Mouse (Mus musculus) neural tube, embryonic 14.5 days (tissue): Measurements from ENCODE around the gene Coq9. TPM values are rescaled to one million over a fixed set of nuclear protein-coding genes. Genes with fewer than 3 reads are reported as not detected.
A peak's percentile ranks its signal among the peaks of the same experiment; 100 is the strongest.

ENCODE experiments used
- ATAC-seq: fragments of 200-750 bp; cut with Nextera tagmentation; 2 replicates; pipeline ENCODE4 v1.8.0; 2017; ENCODE audit warnings: low read depth, mild to moderate bottlenecking, moderate TSS enrichment, moderate library complexity
- H3K27ac ChIP-seq: fragments of 300-500 bp; sonication (generic); 2 replicates; pipeline ENCODE4 v1.5.1; 2014; ENCODE audit warnings: low read depth, mild to moderate bottlenecking, control low read depth, low read length, moderate library complexity, mixed read lengths
- H3K27me3 ChIP-seq: fragments of 300-500 bp; sonication (generic); 2 replicates; pipeline ENCODE4 v1.6.1; 2014; ENCODE audit warnings: low read length; ENCODE audit not compliant: control insufficient read depth, insufficient read depth
- H3K36me3 ChIP-seq: fragments of 300-500 bp; sonication (generic); 2 replicates; pipeline ENCODE4 v1.6.1; 2014; ENCODE audit warnings: low read length, mixed read lengths; ENCODE audit not compliant: control insufficient read depth, insufficient read depth
- H3K4me1 ChIP-seq: fragments of 300-500 bp; sonication (generic); 2 replicates; pipeline ENCODE4 v1.6.1; 2014; ENCODE audit warnings: low read length; ENCODE audit not compliant: control insufficient read depth, insufficient read depth
- H3K4me2 ChIP-seq: fragments of 300-500 bp; sonication (generic); 2 replicates; pipeline ENCODE4 v1.6.1; 2014; ENCODE audit warnings: mild to moderate bottlenecking, low read depth, low read length, control low read depth
- H3K4me3 ChIP-seq: fragments of 300-500 bp; sonication (generic); 2 replicates; pipeline ENCODE4 v1.5.1; 2014; ENCODE audit warnings: low read depth, low read length, control low read depth, mixed read lengths
- H3K9ac ChIP-seq: fragments of 300-500 bp; sonication (generic); replicated peaks from 2 replicates; pipeline ENCODE4 v1.6.1; 2014; ENCODE audit warnings: low read depth, mild to moderate bottlenecking, control low read depth, low read length, mixed read lengths
- H3K9me3 ChIP-seq: fragments of 300-500 bp; sonication (generic); 2 replicates; pipeline ENCODE4 v1.6.1; 2016; ENCODE audit warnings: low read length; ENCODE audit not compliant: control insufficient read depth
- WGBS: fragments of 180-500 bp; shearing (Covaris S2); extraction: QIAGEN DNeasy Blood & Tissue Kit; methylation state at CpG from one replicate; pipeline ENCODE4 v1.1.7; 2014; 5-methylcytosine and 5-hydroxymethylcytosine counted together
- polyA plus RNA-seq: library from polyadenylated mRNA; unstranded; fragments of >200 nt; fragmentation: Nextera tagmentation; extraction: Ambion mirVana; gene quantifications from 2 replicates; pipeline ENCODE4 v1.2.1, GENCODE M21; 2014

Coq9 gene
- polyA plus RNA-seq, 1 experiment from 2014 or later, result 67.1 TPM

DNA sequence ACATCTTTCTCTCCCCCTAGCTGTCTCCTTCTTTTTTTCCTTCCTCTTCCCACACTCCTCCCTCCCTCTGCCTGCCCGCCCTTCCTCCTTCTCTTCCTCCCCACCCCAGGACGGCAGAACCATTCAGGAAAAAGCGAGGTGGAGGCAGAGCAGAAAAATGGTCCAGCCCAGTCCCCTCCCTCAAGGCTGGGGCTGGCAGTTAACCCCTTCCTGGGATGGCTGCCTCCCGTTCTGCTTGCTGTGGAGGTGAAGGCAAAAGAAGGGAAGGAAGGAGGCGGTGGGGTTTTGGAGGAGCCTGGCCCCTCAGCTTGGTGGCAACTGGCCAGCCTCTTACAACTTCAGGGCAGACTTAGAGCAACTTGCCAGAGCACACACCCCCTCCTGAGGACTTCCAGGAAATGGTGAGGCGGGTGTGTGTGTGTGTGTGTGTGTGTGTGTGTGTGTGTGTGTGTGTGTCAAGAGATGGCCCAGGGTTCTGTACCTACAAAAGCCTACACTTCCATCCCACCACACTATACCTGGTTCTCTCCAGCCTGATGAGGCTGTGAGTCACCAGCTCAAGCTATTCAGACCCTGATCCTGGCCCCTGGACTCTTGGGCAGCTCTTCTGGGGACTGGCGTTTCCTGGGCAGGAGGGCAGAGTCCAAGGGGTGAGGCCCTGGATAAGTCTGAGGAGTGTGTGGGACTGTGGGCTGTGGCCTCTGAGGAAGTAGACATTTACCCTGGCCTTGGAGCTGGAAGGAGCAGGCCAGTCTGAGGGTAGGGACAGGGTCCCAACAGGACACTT lies 33.2 kb downstream of the Coq9 start:
- H3K27ac ChIP-seq, result peak overlapping the region; percentile 25
- ATAC-seq, result peak; percentile 81
- peak overlapping the region; percentile 59 for H3K4me3 ChIP-seq
- H3K4me2 ChIP-seq, result peak overlapping the region; percentile 75
- no peaks in the 10 kb centered on the region for H3K9me3 ChIP-seq
- H3K4me1 ChIP-seq, result peaks cover 26% of the 10 kb centered on the region
- peaks cover 10% of the 10 kb centered on the region for H3K27me3 ChIP-seq
- peaks cover under 1% of the 10 kb centered on the region; the same call in 1 of the 2 replicates for H3K36me3 ChIP-seq
- WGBS, result 9% methylated on average over 6 of the region's 7 CpGs
- H3K9ac ChIP-seq, result peak overlapping the region; percentile 72

DNA sequence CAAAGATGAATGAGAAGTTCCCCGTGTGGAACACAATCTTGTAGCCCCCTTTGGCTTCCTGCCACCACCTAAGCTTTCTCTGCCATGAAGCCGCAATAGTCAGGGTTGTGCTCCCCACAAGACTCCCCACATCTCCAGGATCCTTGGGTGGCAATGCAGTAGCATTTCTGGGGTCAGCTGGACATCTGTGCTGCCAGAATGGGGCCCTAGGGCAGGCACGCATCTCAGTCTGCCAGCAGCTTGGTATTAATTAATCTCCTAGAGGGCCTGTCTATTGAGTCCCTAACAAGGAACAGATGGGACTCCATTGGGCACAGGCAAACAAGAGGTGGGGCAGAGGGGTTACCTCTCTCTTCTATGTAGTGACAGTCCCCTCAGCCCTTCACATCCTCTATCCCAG lies 34.0 kb downstream of the Coq9 start:
- no peaks in the 10 kb centered on the region for H3K36me3 ChIP-seq
- no peak for ATAC-seq
- H3K27me3 ChIP-seq, result peaks cover 10% of the 10 kb centered on the region
- 33% methylated on average over 3 of the region's 3 CpGs for WGBS
- peaks cover 26% of the 10 kb centered on the region for H3K4me1 ChIP-seq
- no peak overlapping the region for H3K27ac ChIP-seq
- peak overlapping the region; percentile 16; the same call in 1 of the 2 replicates for H3K4me2 ChIP-seq
- no peak overlapping the region for H3K9ac ChIP-seq
- no peaks in the 10 kb centered on the region for H3K9me3 ChIP-seq
- no peak overlapping the region for H3K4me3 ChIP-seq

DNA sequence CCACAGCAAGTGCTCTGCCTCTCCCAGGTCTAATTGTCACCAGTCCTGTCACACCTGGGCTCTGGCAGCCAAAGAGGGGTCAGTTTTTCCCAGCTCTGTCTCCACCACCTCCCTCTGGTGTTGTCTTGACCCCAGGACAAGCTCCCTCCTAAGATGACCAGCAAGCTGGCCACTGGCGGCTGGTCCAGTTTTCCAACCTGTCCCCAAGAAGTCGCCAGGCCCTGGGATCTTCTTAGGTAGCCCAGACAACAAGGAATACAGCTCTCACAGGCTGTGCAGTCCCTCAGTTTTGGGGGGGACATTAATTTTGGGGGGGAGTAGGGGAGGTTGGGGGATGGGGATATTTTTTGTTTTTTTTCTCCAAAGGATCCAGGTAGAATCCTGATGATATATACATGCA lies 34.5 kb downstream of the Coq9 start:
- no peak for ATAC-seq

DNA sequence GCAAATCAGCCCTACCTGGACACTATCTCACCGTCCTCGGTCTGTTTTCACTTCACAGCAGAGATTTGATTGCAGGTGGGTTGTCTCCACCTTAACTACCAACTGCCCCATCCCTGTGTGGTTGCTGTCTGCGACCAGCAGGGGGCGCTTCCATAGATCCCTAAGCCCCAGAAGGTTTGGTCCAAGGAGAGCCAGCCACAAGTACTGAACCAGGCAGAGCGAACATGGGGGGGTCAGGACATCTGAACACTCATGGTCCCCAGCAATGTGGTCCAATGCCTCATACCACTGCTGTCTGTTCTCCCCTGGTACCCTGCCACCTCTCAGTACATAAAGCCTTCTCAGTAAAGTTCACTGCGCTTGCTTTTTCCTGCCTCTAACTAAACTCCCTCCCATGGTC lies 36.2 kb downstream of the Coq9 start:
- peak overlapping the region; percentile 9; the same call in 1 of the 2 replicates for H3K4me3 ChIP-seq
- H3K4me2 ChIP-seq, result peak overlapping the region; percentile 77; the same call in 1 of the 2 replicates
- H3K27ac ChIP-seq, result no peak overlapping the region
- peaks cover 16% of the 10 kb centered on the region for H3K4me1 ChIP-seq
- ATAC-seq, result no peak
- no peaks in the 10 kb centered on the region for H3K9me3 ChIP-seq
- no peak overlapping the region for H3K9ac ChIP-seq
- peaks cover 10% of the 10 kb centered on the region for H3K27me3 ChIP-seq
- no peaks in the 10 kb centered on the region for H3K36me3 ChIP-seq
- 17% methylated on average over 6 of the region's 6 CpGs for WGBS

More for the DNA sequence above, 34.5 kb downstream of the Coq9 start:
- 77% methylated on average over 2 of the region's 2 CpGs for WGBS
- Histone ChIP-seq H3K4me2 (peak overlapping the region; percentile 16), H3K9ac (0 out of 2 replicates have a peak overlapping the region, but pooled peaks have one; percentile 2), H3K9me3 (no peaks in the 10 kb centered on the region), H3K36me3 (no peaks in the 10 kb centered on the region), H3K4me1 (peaks cover 26% of the 10 kb centered on the region), H3K27ac (no peak overlapping the region), H3K4me3 (no peak overlapping the region), H3K27me3 (peaks cover 10% of the 10 kb centered on the region)

DNA sequence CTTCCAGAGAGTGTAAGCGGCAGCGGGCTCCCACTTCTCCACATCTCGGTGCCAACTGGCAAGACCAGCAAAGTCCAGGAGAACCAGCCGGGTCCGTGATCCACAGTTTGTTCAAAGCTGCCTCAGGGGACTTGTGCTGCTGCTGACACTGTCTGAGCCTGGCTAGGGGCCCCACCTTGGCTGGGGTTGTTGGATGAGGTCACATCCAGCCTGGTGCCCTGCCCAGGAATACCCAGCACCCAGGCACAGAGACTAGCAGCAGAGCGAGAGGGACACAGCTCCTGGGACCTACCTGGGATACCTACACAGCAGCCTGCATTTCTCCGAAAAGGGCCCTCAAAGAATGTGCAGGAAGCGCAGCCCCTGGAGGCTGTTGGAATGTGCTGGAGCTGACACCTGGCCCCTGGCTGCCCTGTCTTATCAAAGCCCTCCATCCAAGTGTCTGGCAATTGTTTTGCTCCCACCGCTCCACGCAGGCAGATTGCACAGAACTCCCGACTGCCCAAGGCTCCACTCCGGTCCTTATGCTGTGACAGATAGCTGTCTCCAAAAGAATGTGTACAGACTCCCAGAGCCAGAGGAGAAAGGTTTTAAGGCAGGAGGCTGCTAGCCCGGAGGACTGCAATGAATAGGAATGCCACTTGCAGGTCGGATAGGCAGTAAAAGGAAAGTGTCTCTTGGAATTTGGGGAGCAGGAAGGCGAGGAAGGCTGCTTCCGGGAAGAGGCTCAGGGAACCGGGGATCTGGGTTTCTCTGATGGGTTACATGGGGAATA lies 37.2 kb downstream of the Coq9 start:
- H3K4me2 ChIP-seq, result peak overlapping the region; percentile 77
- no peak for ATAC-seq
- no peaks in the 10 kb centered on the region for H3K9me3 ChIP-seq
- H3K27me3 ChIP-seq, result peaks cover 10% of the 10 kb centered on the region
- peak overlapping the region; percentile 52; the same call in 1 of the 2 replicates for H3K9ac ChIP-seq
- H3K36me3 ChIP-seq, result no peaks in the 10 kb centered on the region
- peak overlapping the region; percentile 51 for H3K4me3 ChIP-seq
- H3K27ac ChIP-seq, result no peak overlapping the region
- WGBS, result 14% methylated on average over 17 of the region's 17 CpGs
- peaks cover 10% of the 10 kb centered on the region for H3K4me1 ChIP-seq

DNA sequence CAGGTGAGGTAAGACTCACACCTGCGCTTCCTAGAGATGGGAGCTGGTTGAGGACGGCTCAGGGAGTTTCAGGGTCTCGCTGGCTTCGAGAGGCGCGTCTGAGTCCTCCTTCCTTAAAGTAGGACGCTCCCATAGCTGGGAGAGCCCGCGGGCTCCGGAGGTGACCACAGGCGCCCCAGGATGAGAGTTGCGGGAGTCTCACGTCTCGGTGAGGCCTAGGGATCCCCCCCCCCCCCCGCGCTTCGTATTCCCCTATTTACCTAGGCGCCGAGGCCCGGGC lies 37.7 kb downstream of the Coq9 start:
- Histone ChIP-seq H3K4me2 (peak overlapping the region; percentile 77), H3K9ac (peak overlapping the region; percentile 52), H3K4me3 (peak overlapping the region; percentile 51), H3K9me3 (no peaks in the 10 kb centered on the region), H3K27ac (no peak overlapping the region), H3K27me3 (peaks cover 10% of the 10 kb centered on the region), H3K4me1 (peaks cover 10% of the 10 kb centered on the region), H3K36me3 (no peaks in the 10 kb centered on the region)
- ATAC-seq, result no peak
- 3% methylated on average over 9 of the region's 20 CpGs for WGBS

DNA sequence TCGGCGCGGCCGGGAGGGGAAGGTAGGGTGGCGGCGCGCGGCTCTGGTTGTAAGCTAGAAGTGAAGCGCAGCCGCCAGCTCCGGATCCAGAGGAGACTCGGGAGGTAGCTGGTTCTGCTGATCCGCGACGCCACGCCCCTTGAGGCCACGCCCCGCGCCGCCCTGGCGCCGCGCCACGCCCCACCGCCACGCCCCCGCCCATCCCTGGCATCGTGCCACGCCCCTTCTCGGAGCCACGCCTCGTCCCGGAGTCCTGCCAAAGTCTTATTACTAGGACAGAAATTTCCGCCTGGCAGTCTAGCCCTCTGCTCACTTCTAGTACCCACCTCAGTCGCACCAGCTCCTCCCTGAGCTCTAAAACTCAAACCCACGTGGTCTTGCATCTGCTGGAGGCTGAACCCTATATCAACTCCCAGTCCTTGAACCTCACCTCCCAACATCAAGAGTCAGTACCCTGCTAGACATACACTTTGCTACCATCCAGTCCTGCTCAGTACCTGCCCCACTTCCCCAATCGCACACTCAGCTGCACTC lies 38.1 kb downstream of the Coq9 start, which contains the start of gene Dok4:
Dok4 (minus strand) TSS at position 134 of the 534 bp plus-strand sequence.
- H3K36me3 ChIP-seq, result no peaks in the 10 kb centered on the region
- no peak within 1 kb of the TSS for H3K27ac ChIP-seq
- H3K4me1 ChIP-seq, result peaks cover 10% of the 10 kb centered on the region
- peaks cover 10% of the 10 kb centered on the region for H3K27me3 ChIP-seq
- WGBS, result 2% methylated on average over 20 of the region's 37 CpGs
- H3K4me3 ChIP-seq, result peak within 1 kb of the TSS; percentile 51
- ATAC-seq, result peak; percentile 54; the same call in 1 of the 2 replicates
- no peaks in the 10 kb centered on the region for H3K9me3 ChIP-seq
- peak within 1 kb of the TSS; percentile 52 for H3K9ac ChIP-seq
- H3K4me2 ChIP-seq, result peak within 1 kb of the TSS; percentile 77

DNA sequence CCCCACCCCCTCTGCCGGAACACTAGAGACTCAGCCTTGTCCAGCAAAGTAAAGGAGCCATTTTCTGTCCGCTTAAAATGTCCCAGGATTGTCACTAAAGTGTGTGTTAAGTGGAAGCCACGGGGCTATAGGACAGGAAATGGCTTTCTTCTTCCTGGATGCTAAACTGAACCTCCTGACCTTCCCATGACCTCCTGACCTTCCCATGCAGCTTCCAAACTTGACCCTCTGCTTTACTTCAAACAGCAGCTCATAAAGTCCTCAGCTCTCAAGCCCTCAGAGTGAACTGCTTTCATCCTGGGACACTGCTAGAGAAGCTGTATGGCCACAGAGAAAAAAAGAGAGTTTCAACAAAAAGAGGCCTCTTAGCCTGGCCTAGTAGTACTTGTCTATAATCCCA lies 38.7 kb downstream of the Coq9 start:
- WGBS, result 38% methylated on average over 3 of the region's 3 CpGs
- Histone ChIP-seq H3K4me1 (peaks cover 7% of the 10 kb centered on the region; the same call in 1 of the 2 replicates), H3K9ac (no peak overlapping the region), H3K27ac (no peak overlapping the region), H3K36me3 (no peaks in the 10 kb centered on the region), H3K4me2 (no peak overlapping the region), H3K4me3 (no peak overlapping the region), H3K27me3 (peaks cover 10% of the 10 kb centered on the region), H3K9me3 (no peaks in the 10 kb centered on the region)
- no peak for ATAC-seq

DNA sequence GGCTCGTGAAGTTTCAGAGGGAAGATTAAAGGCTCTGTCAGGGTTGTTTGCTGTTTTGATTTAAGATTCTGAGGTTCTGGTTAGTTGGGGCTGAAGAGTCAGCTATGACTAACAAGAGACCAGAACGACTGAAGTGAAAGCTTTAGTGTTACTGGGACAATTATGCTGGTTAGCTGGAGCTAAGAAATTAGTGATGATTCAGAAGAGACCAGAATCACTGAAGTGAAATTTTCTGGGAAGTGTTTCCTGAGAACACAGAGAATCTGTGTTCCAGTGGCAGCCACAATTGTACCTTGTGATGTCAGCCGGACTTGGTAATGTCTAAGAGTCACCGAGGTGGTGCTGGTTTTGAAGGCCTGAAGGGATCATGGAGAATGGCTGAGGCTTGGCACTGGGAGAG lies 42.6 kb downstream of the Coq9 start:
- no peaks in the 10 kb centered on the region for H3K4me1 ChIP-seq
- no peak overlapping the region for H3K27ac ChIP-seq
- no peak overlapping the region for H3K9ac ChIP-seq
- no peaks in the 10 kb centered on the region for H3K27me3 ChIP-seq
- no peak overlapping the region for H3K4me3 ChIP-seq
- WGBS, result 80% methylated on average over 4 of the region's 4 CpGs
- no peak for ATAC-seq
- no peak overlapping the region for H3K4me2 ChIP-seq
- H3K36me3 ChIP-seq, result no peaks in the 10 kb centered on the region
- no peaks in the 10 kb centered on the region for H3K9me3 ChIP-seq
